Mouse (Mus musculus) spleen, adult 2 months (tissue): ENCODE measurements around the gene Grap2. TPM values are rescaled to one million over a fixed set of nuclear protein-coding genes. Genes with fewer than 3 reads are reported as not detected.

ENCODE experiments used
- DNase-seq, 2 experiments: peaks; one replicate each; pipeline versions ENCODE4 v3.0.0 to v3.0.0-alpha.2; 2012 to 2021; ENCODE audit warnings: low spot score in 2 of 2, low read depth in 1 of 2
- H3K27ac ChIP-seq: fragments of 200-500 bp; 2 replicates; pipeline ENCODE4 v1.5.1; 2012; ENCODE audit warnings: low read length, inconsistent platforms; ENCODE audit not compliant: insufficient read depth
- H3K27me3 ChIP-seq: fragments of 200-500 bp; 2 replicates; pipeline ENCODE4 v1.6.1; 2012; ENCODE audit warnings: mild to moderate bottlenecking, moderate library complexity, low read length, inconsistent platforms; ENCODE audit not compliant: control insufficient read depth, insufficient read depth
- H3K36me3 ChIP-seq: fragments of 200-500 bp; 2 replicates; pipeline ENCODE4 v1.6.1; 2012; ENCODE audit warnings: mild to moderate bottlenecking, low read length, inconsistent platforms; ENCODE audit not compliant: control insufficient read depth, insufficient read depth
- H3K4me1 ChIP-seq: fragments of 200-500 bp; 2 replicates; pipeline ENCODE4 v1.6.1; 2011; ENCODE audit warnings: inconsistent platforms; ENCODE audit not compliant: control insufficient read depth, insufficient read depth, insufficient read length
- H3K4me3 ChIP-seq: fragments of 200-500 bp; 2 replicates; pipeline ENCODE4 v1.5.1; 2011; ENCODE audit warnings: mild to moderate bottlenecking, inconsistent platforms; ENCODE audit not compliant: insufficient read depth, insufficient read length; ENCODE audit errors: extremely low read depth
- CTCF ChIP-seq: fragments of 200-500 bp; IDR thresholded peaks from 2 replicates; pipeline ENCODE4 v1.5.1; 2011; ENCODE audit warnings: mild to moderate bottlenecking, inconsistent platforms; ENCODE audit not compliant: insufficient read depth, insufficient read length, insufficient replicate concordance; ENCODE audit errors: extremely low read depth
- POLR2A ChIP-seq: fragments of 200-500 bp; IDR thresholded peaks from 2 replicates; pipeline ENCODE4 v1.6.1; 2011; ENCODE audit warnings: low read depth, low read length, inconsistent platforms
- WGBS: fragments of 180-500 bp; shearing (Covaris S2); methylation state at CpG from one replicate; pipeline ENCODE4 v1.1.7; 2018; 5-methylcytosine and 5-hydroxymethylcytosine counted together
- polyA plus RNA-seq: library from polyadenylated mRNA; depleted of rRNA; stranded (reverse); fragments of >200 nt; gene quantifications from 2 replicates; pipeline ENCODE4 v1.2.3, GENCODE M21; 2012

Grap2 gene
- polyA plus RNA-seq, 1 experiment, result 54.4 TPM

DNA sequence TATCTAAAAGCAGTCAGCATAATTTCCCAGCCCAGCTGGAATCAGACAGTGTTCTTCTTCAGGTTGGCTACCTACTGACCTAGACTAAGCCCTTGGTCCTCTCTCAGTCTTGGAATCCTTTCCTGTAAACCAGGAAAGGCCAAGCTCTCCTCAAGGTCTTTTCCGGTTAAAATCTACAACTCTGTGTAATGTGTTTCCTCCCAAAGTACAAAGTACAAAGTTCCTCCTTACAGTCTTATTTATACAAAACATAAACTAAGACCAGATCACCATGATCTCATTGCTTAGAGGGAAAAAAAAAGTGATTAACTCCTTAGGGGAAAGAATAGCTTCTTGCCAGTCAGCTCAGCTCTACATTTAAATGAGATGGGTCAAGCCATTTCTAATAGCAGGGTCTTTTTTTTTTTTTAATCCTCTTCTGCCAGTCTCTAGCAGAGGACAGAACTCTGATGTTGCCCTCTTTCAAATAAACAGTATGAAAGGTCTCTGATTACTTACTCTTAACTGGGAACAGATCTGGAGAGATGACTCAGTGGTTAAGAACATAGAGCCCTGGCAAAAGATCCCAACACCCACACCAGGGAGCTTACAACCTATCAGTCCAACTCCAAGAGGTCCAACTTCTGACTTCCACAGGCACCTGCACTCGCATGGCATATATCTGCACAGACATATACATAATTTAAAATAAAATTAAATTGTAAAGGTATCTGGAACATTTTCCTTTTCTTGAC lies 69.5 kb downstream of the Grap2 start:
- WGBS, result 99% methylated on average over 2 of the region's 2 CpGs
- Histone ChIP-seq H3K27ac (no peak overlapping the region), H3K4me1 (no peaks in the 10 kb centered on the region; the same call in 1 of the 2 replicates), H3K36me3 (peaks cover 56% of the 10 kb centered on the region), H3K4me3 (no peak overlapping the region), H3K27me3 (no peaks in the 10 kb centered on the region)
- no peak for DNase-seq
- no peak for TF ChIP-seq CTCF
- no peak for TF ChIP-seq POLR2A

DNA sequence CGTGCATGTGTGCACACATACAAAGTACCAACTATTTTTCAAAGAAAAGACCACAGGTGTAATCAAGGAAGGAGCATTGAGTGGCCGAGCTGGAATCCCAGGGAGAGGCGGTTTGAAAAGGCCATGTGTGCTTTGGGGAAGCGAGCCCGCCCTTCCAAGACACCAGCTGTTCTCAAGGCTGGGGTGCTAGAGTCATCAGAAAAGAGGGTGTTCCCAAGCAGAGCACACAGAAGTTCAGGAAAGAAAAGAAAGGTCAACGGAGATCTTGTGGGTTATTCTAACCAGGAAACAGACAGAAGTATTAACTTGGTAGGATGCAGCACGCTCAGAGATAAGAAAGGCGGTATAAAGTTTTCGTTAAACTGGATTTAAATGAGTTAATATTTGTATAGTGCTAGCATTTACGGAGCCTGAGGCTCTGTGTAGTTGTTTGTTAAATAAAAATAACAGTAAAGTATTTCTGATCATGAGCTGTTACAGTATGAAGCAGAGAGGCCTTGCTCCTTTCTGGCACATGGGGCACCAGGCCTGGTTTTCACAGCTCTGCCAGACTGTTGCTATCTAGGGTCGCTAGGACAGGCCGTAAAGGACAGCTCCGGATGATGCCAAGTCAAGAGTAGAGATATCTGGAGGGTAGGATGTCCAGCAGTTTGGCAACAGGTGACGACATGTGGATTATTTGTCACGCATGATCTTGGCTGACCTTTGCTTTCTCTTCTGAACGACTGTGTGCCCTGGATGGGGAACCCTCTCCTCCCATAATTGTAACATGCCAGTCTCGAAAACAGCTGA lies 72.8 kb downstream of the Grap2 start:
- H3K27ac ChIP-seq, result no peak overlapping the region
- peaks cover 60% of the 10 kb centered on the region for H3K36me3 ChIP-seq
- no peak for TF ChIP-seq CTCF
- TF ChIP-seq POLR2A, result no peak
- 82% methylated on average over 17 of the region's 17 CpGs for WGBS
- H3K4me3 ChIP-seq, result no peak overlapping the region
- no peaks in the 10 kb centered on the region for H3K4me1 ChIP-seq
- H3K27me3 ChIP-seq, result no peaks in the 10 kb centered on the region
- no peak for DNase-seq

DNA sequence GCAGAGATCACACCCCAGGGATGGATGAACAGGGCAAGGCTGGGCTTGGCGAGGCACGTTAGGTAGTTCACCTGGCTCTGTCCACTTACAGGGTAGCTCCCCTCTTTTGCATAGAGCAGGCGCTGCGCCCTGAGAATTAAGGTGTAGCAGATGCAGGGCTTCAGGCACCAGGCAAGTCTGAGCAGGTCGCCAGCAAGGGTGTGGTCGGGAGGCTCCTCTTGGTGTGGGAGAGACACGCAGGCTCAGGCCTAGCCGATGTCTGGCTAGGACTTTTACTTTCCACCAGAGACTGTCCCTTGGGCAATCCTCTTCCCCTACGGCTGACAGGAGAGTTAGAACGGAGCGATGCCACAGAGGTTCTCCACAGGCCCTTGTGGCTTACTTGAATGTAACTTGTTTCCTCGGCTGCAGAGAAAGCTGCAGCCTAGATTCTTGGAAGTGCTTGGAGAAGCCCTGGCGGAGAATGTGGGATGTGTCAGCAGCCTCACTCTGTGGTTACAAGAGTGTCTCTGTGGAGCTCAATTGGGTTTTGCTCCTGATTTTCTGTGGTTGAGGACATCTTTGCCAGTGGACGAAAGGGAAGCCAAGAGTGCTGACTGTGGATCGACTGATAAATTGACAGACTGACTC lies 76.7 kb downstream of the Grap2 start:
- WGBS, result 85% methylated on average over 15 of the region's 15 CpGs
- no peaks in the 10 kb centered on the region for H3K27me3 ChIP-seq
- no peak for TF ChIP-seq POLR2A
- H3K27ac ChIP-seq, result no peak overlapping the region
- H3K36me3 ChIP-seq, result peaks cover 49% of the 10 kb centered on the region
- H3K4me1 ChIP-seq, result no peaks in the 10 kb centered on the region
- DNase-seq, result no peak
- no peak overlapping the region for H3K4me3 ChIP-seq

DNA sequence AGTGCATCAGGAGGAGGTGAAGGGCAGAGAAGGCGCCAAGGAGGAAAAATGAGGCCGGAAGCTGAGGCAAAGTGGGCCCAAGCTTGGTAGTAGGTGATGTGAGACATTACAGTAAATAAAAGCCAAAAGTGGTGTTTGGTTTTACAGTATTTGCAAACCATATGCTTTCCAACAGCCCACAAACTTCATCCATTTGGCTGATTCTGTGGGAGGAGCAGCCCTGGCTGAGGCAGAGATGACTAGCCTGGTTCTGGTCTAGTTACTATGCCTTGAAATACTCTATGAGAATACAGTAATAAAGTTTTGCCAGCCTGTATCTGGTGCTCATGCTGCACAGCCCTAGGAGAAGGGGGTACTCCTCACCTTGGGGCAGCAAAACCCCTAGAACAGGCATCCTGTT lies 78.0 kb downstream of the Grap2 start:
- Histone ChIP-seq H3K4me3 (no peak overlapping the region), H3K36me3 (peaks cover 37% of the 10 kb centered on the region), H3K27ac (no peak overlapping the region), H3K4me1 (no peaks in the 10 kb centered on the region), H3K27me3 (no peaks in the 10 kb centered on the region)
- no peak for DNase-seq
- 85% methylated on average over 2 of the region's 2 CpGs for WGBS
- TF ChIP-seq CTCF, result no peak
- no peak for TF ChIP-seq POLR2A

DNA sequence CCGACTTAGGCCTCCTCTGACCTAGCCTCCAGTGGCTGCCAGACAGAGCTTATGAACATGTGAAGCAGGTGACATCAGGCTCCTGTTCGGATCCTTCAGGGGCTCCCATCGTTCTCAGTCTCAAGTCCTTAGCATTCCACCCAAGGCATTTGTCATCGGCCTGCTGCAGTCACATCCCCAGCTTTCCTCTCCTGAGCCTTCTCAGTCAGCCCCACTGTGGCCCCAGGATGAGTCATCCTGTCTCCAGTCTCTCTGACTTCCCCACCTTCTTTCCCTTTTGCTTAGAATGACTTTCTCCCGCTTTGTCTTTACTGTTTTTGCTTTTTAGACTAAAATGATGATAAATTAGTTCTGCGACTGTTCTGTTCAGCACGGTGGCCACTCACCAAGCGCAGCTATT lies 81.5 kb downstream of the Grap2 start:
- DNase-seq, result no peak
- no peaks in the 10 kb centered on the region for H3K27me3 ChIP-seq
- no peak for TF ChIP-seq POLR2A
- TF ChIP-seq CTCF, result no peak
- no peak overlapping the region for H3K4me3 ChIP-seq
- no peaks in the 10 kb centered on the region for H3K4me1 ChIP-seq
- H3K36me3 ChIP-seq, result peaks cover 7% of the 10 kb centered on the region; the same call in 1 of the 2 replicates
- WGBS, result 74% methylated on average over 8 of the region's 8 CpGs
- no peak overlapping the region for H3K27ac ChIP-seq

DNA sequence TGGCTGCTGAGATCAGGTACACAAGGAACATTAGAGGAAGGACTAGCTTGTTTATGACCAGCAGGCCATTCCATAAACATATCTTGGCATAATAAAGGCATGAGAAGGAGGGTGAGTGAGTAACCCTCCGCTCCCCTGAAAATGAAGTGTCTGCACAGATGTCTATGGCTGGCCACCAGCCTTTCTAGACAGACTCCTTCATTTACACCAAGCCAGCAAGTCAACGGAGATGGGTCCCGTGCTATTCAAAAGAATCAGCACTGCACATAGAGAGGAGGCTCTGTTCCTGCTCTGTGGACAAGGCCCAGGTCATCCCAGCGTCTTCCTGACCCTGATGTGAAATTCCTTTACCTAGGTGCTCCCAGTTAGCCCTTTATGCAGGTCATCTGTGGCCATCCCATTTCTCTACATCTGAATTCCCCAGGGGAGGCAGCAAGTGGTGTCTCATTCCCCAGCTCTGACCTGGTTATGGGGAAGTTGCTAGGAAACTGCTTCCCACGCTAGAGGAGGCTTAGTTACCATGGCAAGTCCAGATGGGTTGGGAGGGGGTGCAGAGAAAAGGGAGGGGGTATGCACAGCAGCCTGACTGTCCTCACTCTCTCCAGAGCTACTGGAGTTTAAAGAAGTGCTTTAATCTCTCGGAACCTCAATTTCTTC lies 86.5 kb downstream of the Grap2 start:
- Histone ChIP-seq H3K36me3 (no peaks in the 10 kb centered on the region), H3K4me1 (no peaks in the 10 kb centered on the region), H3K4me3 (no peak overlapping the region), H3K27me3 (no peaks in the 10 kb centered on the region), H3K27ac (no peak overlapping the region)
- no peak for TF ChIP-seq POLR2A
- no peak for TF ChIP-seq CTCF
- no peak for DNase-seq
- 83% methylated on average over 6 of the region's 6 CpGs for WGBS

DNA sequence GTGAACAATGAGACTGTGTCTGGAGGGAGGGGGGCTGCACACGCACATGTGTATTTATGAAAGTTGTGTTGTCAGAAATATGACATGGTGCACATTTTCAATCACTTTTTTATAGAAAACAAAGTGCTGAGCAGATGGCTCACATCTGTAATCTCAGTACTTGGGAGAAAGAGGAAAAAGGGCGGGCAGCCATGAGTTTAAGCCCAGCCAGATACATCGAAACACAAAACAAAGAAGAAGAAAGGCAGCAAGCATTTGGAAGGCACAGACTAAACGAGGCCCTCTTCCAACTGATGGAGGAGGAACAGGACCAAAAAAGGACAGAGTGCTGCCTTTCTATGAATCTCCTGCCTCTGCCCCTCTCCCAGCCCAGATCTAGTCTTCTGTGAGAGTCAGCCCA lies 88.6 kb downstream of the Grap2 start:
- no peak for DNase-seq
- no peaks in the 10 kb centered on the region for H3K27me3 ChIP-seq
- H3K27ac ChIP-seq, result no peak overlapping the region
- 80% methylated on average over 4 of the region's 4 CpGs for WGBS
- no peak overlapping the region for H3K4me3 ChIP-seq
- TF ChIP-seq CTCF, result no peak
- TF ChIP-seq POLR2A, result no peak
- no peaks in the 10 kb centered on the region for H3K36me3 ChIP-seq
- no peaks in the 10 kb centered on the region for H3K4me1 ChIP-seq
